Mouse (Mus musculus) embryonic fibroblast, embryonic 13.5 days (primary cell): Measurements from ENCODE around the gene Baz2b.

Experiments used
- CTCF ChIP-seq: IDR thresholded peaks from 2 replicates; pipeline ENCODE4 v1.5.1; 2011; ENCODE audit warnings: mild to moderate bottlenecking, control low read depth, low read length, moderate library complexity, borderline replicate concordance; ENCODE audit not compliant: insufficient read depth
- POLR2A ChIP-seq: IDR thresholded peaks from 2 replicates; pipeline ENCODE4 v1.6.1; 2011; ENCODE audit warnings: low read depth, mild to moderate bottlenecking, control low read depth, low read length, moderate library complexity

DNA sequence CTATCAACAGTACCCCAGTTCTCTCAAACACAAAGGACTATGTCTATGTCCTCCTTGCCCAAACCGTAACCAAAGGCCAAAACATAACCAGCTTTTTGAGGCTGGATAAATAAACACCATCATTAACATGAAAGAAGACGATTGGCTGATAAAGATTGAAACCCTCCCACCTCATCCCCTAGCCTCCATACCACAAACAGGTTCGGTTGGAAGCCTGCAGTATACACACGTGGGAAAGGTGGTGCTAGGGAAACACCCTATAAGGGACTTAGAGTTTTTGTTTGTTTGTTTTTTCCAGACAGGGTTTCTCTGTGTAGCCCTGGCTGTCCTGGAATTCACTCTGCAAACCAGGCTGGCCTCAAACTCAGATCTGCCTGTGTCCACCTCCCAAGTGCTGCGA lies 66.3 kb downstream of the Baz2b start:
- TF ChIP-seq POLR2A (no peak), CTCF (no peak)
